Mouse (Mus musculus): ENCODE data around the gene Pdcd2. TPM values are rescaled to one million over a fixed set of nuclear protein-coding genes. Genes with fewer than 3 reads are reported as not detected.

Gene Pdcd2
- total RNA-seq, 2 experiments from 2014 or later: 21.2 to 24.8 TPM

GRCm38 (mm10) chr17:15499656-15500394, 27.3 kb downstream of the Pdcd2 start, which contains the start of the genes Psmb1 and Tbp:
Gene Psmb1 (minus strand): TSS chr17:15499751.
Gene Tbp (plus strand): TSS chr17:15499888.
- DNase-seq (ENCODE audit: low spot score in 2 of 2): peak; percentile 96 to 97

GRCm38 (mm10) chr17:15498753-15499113, 28.4 kb downstream of the Pdcd2 start:
- peak; percentile 11 to 25 for DNase-seq (ENCODE audit: low spot score in 2 of 2)

- peak; percentile 94 to 96 for DNase-seq (ENCODE audit: low spot score in 2 of 2)
These were observed 29.0 kb downstream of the Pdcd2 start for GRCm38 (mm10) chr17:15497882-15498752.

GRCm38 (mm10) chr17:15490542-15490941, 36.6 kb downstream of the Pdcd2 start:
- DNase-seq (ENCODE audit: low spot score in 2 of 2): no peak

GRCm38 (mm10) chr17:15472671-15473070, 54.4 kb downstream of the Pdcd2 start:
- no peak for DNase-seq (ENCODE audit: low spot score in 2 of 2)

Other genes starting within 250 kb of the Pdcd2 start
- 10 to 100 TPM; 14.0 to 20.9 TPM for gene Dll1, start 150.4 kb downstream of the Pdcd2 start, total RNA-seq (2021)
- gene Fam120b, start 131.1 kb downstream of the Pdcd2 start, total RNA-seq (2021): 10 to 100 TPM; 33.4 to 36.4 TPM
- gene Psmb1, start 27.6 kb downstream of the Pdcd2 start, total RNA-seq (2021): 100 to 1,000 TPM; 135 to 140 TPM
- gene Tbp, start 27.4 kb downstream of the Pdcd2 start, total RNA-seq (2021): 10 to 100 TPM; 32.2 to 35.8 TPM
- 1 to 10 TPM; 2.5 to 2.9 TPM for gene Prdm9, start 37.1 kb upstream of the Pdcd2 start, total RNA-seq (2021)
- gene Chd1, start 177.7 kb upstream of the Pdcd2 start, total RNA-seq (2021): 10 to 100 TPM; 22.8 to 28.0 TPM

Data from layer of hippocampus, postnatal 10 days (tissue).